Comparison of ENCODE assay signal across 8 mouse cellular contexts in the genomic region with DNA sequence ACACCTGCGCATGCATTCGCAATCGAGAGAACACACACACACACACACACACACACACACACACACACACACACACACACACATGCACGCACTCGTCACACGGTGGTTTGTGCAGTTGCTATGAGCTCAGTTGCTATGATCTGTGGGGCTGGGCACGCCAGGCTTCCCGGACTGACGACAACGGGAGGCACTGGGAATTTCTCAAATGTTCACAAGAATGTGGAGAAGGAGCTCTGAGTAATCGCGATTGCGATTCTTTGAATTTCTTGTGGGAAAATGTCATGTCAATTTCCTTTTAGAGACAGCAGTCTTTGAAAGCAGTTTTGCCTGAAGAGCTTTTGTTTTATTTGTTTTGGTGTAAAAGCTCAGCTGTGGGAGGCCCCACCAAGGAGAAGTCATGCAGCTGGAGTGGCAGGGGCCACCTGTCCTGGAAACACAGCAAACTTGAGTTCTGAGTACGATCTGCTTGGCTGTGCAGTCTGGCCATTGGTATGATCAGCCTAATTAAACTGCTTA. TPM values are rescaled to one million over a fixed set of nuclear protein-coding genes. Genes with fewer than 3 reads are reported as not detected.
DNase-seq lines count a peak whose midpoint lies in the region; ATAC-seq lines count a peak whose summit lies in the region.

No protein-coding gene starts in this region.

- DNase-seq in kidney, adult 8-10 months = no peak
- DNase-seq in CD8-positive naive resting alpha-beta T cell, adult 2 months (ENCODE audit: low read depth in 2 of 2, low spot score in 2 of 2) = peak; percentile 54 to 62
- DNase-seq in thymus, postnatal 25 days = peak; percentile 76
- no peak for DNase-seq in heart, adult 8-10 months (ENCODE audit: low spot score)

- peaks cover 42% of the 10 kb centered on the region for H3K4me1 ChIP-seq in kidney, embryonic 14.5 days (ENCODE audit: control insufficient read depth, insufficient read depth, low read length)
- H3K4me1 ChIP-seq in brown adipose tissue, adult 24 weeks (ENCODE audit: control insufficient read depth, insufficient read depth, insufficient read length, low read length) = peaks cover 36% of the 10 kb centered on the region
- H3K4me1 ChIP-seq in intestine, embryonic 15.5 days (replicated peaks) = peaks cover 31% of the 10 kb centered on the region
- H3K4me1 ChIP-seq in midbrain, embryonic 13.5 days (replicated peaks) = peaks cover 49% of the 10 kb centered on the region

- no peaks in the 10 kb centered on the region for H3K27me3 ChIP-seq in kidney, embryonic 14.5 days (ENCODE audit: control insufficient read depth, insufficient read depth, low read length)
- H3K27me3 ChIP-seq in intestine, embryonic 15.5 days (replicated peaks) = no peaks in the 10 kb centered on the region
- H3K27me3 ChIP-seq in midbrain, embryonic 13.5 days = 0 out of 2 replicates have a peak, but pooled peaks cover 4% of the 10 kb centered on the region

- no peak overlapping the region for H3K4me2 ChIP-seq in kidney, embryonic 14.5 days (replicated peaks; ENCODE audit: low read depth, low read length)
- H3K4me2 ChIP-seq in intestine, embryonic 15.5 days (replicated peaks) = peak overlapping the region; percentile 41
- no peak overlapping the region; the same call in 1 of the 2 replicates for H3K4me2 ChIP-seq in midbrain, embryonic 13.5 days (replicated peaks)

- no peaks in the 10 kb centered on the region for H3K36me3 ChIP-seq in kidney, embryonic 14.5 days (ENCODE audit: control insufficient read depth, insufficient read depth, low read length)
- no peaks in the 10 kb centered on the region for H3K36me3 ChIP-seq in intestine, embryonic 15.5 days
- H3K36me3 ChIP-seq in midbrain, embryonic 13.5 days = no peaks in the 10 kb centered on the region

- 51% methylated on average over 14 of the region's 14 CpGs for WGBS in kidney, embryonic 14.5 days
- WGBS in intestine, embryonic 15.5 days = 34% methylated on average over 14 of the region's 14 CpGs
- WGBS in midbrain, embryonic 13.5 days = 47% methylated on average over 14 of the region's 14 CpGs

- no peak for ATAC-seq in kidney, embryonic 14.5 days (ENCODE audit: low FRiP score, low TSS enrichment)
- ATAC-seq in intestine, embryonic 15.5 days = peak; percentile 32; the same call in 1 of the 2 replicates
- peak; percentile 46; the same call in 1 of the 2 replicates for ATAC-seq in midbrain, embryonic 13.5 days

- H3K4me3 ChIP-seq in kidney, embryonic 14.5 days (ENCODE audit: low read length) = no peak overlapping the region
- peak overlapping the region; percentile 47 for H3K4me3 ChIP-seq in brown adipose tissue, adult 24 weeks (ENCODE audit: insufficient read depth, low read depth, low read length)
- H3K4me3 ChIP-seq in intestine, embryonic 15.5 days (replicated peaks) = no peak overlapping the region
- H3K4me3 ChIP-seq in midbrain, embryonic 13.5 days (replicated peaks) = no peak overlapping the region

- no peak overlapping the region for H3K9ac ChIP-seq in kidney, embryonic 14.5 days (ENCODE audit: low read depth, low read length)
- H3K9ac ChIP-seq in intestine, embryonic 15.5 days = 0 out of 2 replicates have a peak overlapping the region, but pooled peaks have one; percentile 1
- H3K9ac ChIP-seq in midbrain, embryonic 13.5 days (replicated peaks) = no peak overlapping the region

- H3K9me3 ChIP-seq in kidney, embryonic 14.5 days (ENCODE audit: control insufficient read depth, low read length) = no peaks in the 10 kb centered on the region
- H3K9me3 ChIP-seq in intestine, embryonic 15.5 days = no peaks in the 10 kb centered on the region
- H3K9me3 ChIP-seq in midbrain, embryonic 13.5 days = no peaks in the 10 kb centered on the region

- peak overlapping the region; percentile 64; the same call in 1 of the 2 replicates for H3K27ac ChIP-seq in kidney, embryonic 14.5 days (ENCODE audit: low read depth, low read length)
- peak overlapping the region; percentile 44 for H3K27ac ChIP-seq in brown adipose tissue, adult 24 weeks (replicated peaks; ENCODE audit: low read depth, low read length)
- peak overlapping the region; percentile 48 for H3K27ac ChIP-seq in intestine, embryonic 15.5 days
- no peak overlapping the region for H3K27ac ChIP-seq in midbrain, embryonic 13.5 days

RNA-seq across cellular contexts. Expression of a gene that starts 27.5 kb away (rescaled TPM):
- 69.0 and 75.2 TPM in 2 replicates for polyA plus RNA-seq in kidney, embryonic 14.5 days (2014; fragmentation: Nextera tagmentation; extraction: Ambion mirVana)
- polyA plus RNA-seq in brown adipose tissue, adult 24 weeks (2012; ENCODE audit: insufficient read depth, insufficient read length, missing spikeins) = 29.4 and 35.2 TPM in 2 replicates
- polyA plus RNA-seq in intestine, embryonic 15.5 days (2015; fragmentation: Nextera tagmentation; extraction: Ambion mirVana) = 72.5 and 74.2 TPM in 2 replicates
- polyA plus RNA-seq in midbrain, embryonic 13.5 days (2015; fragmentation: Nextera tagmentation; extraction: Ambion mirVana) = 48.8 and 52.9 TPM in 2 replicates
- 10 to 100 TPM; 27.4 to 65.8 (median 39.3) TPM for total RNA-seq in heart, adult 8-10 months (2022)

Comparison
In these comparisons a context has a peak if more than half of its experiments do, and no peak if none do; other contexts are left out.
1. DNase-seq: peak in CD8-positive naive resting alpha-beta T cell, adult 2 months (2 of 2) and thymus, postnatal 25 days (single experiment); none in kidney, adult 8-10 months (0 of 2) and heart, adult 8-10 months (single experiment).